Mouse (Mus musculus): ENCODE data around the gene Nipal1. TPM values are rescaled to one million over a fixed set of nuclear protein-coding genes. Genes with fewer than 3 reads are reported as not detected.

The Nipal1 gene
- polyA plus RNA-seq, 2 experiments, result 1.7 to 10.0 TPM

DNA sequence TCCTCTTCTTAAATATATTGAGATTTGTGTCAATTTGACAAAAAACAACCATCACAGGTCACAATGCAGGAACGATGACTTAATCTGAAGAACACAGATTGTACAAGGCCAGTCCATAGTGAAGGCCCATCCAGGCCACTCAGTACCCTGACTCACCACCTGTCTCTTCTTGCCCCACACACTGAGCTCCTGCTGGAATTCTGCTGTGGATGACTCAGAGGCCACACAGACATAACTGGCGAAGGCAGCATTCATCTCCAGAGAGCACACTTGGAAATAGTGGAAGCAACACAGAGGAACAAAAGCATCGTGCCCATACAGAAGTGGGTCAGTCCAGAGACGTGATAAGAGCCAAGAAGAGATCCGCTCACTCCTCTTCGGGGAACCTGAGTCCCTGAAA lies 17.6 kb upstream of the Nipal1 start:
- WGBS (ENCODE audit: insufficient replicate concordance), result 54% methylated on average over 6 of the region's 6 CpGs
- no peak overlapping the region for H3K4me3 ChIP-seq (ENCODE audit: insufficient read depth in 1 of 2, low read depth in 2 of 2, low read length in 2 of 2)
- H3K36me3 ChIP-seq (replicated peaks; ENCODE audit: control insufficient read depth, insufficient read depth, low read depth), result no peaks in the 10 kb centered on the region
- no peaks in the 10 kb centered on the region for H3K9me3 ChIP-seq (ENCODE audit: control insufficient read depth, low read length)
- no peak overlapping the region for H3K4me2 ChIP-seq (ENCODE audit: low read depth)
- DNase-seq (ENCODE audit: low read depth in 3 of 3, low spot score in 3 of 3) (no peak), ATAC-seq (ENCODE audit: insufficient read depth) (no peak)
- peaks cover 0 to 1% of the 10 kb centered on the region in 2 experiments; a peak in 1 of 4 replicates for H3K4me1 ChIP-seq (replicated peaks; ENCODE audit: control insufficient read depth in 2 of 2, insufficient read depth in 2 of 2, low read length in 1 of 2)
- H3K9ac ChIP-seq (replicated peaks), result no peak overlapping the region
- TF ChIP-seq CTCF (IDR thresholded peaks at IDR 0.05; ENCODE audit: low read depth), result no peak
- no peak for TF ChIP-seq EP300 (IDR thresholded peaks at IDR 0.05; ENCODE audit: low read depth)
- H3K27me3 ChIP-seq (ENCODE audit: control insufficient read depth, insufficient read depth, low read length), result no peaks in the 10 kb centered on the region
- H3K27ac ChIP-seq, result no peak overlapping the region

DNA sequence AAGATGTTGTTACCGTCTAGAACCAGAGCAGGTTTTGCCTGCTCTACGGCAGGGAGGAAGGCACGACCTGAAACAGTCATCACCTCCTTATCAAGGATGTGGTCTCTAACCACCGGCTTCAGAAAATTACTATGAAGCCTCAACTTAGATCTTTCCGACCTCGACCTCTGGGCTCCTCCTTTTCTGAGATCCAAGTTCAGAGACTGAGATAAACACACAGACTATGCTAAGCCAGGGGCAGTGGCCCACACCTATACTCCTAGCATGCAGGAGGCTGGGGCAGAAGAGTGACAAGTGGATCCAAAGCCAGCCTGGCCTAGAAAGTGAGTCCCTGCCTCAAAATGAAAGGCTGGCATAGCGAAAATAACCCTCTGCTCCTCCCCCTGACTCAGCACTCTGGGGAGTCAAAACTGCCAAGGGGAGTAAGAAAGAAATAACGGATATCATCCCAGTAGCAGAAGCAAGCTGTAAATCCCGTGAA lies 12.8 kb upstream of the Nipal1 start:
- Histone ChIP-seq H3K36me3 (replicated peaks; ENCODE audit: control insufficient read depth, insufficient read depth, low read depth) (no peaks in the 10 kb centered on the region), H3K4me2 (ENCODE audit: low read depth) (0 out of 2 replicates have a peak overlapping the region, but pooled peaks have one; percentile 8), H3K9me3 (ENCODE audit: control insufficient read depth, low read length) (no peaks in the 10 kb centered on the region), H3K9ac (replicated peaks) (no peak overlapping the region), H3K4me1 (replicated peaks; ENCODE audit: control insufficient read depth in 2 of 2, insufficient read depth in 2 of 2, low read length in 1 of 2) (peaks cover 0 to 3% of the 10 kb centered on the region in 2 experiments; a peak in 1 of 4 replicates), H3K27me3 (ENCODE audit: control insufficient read depth, insufficient read depth, low read length) (no peaks in the 10 kb centered on the region), H3K4me3 (ENCODE audit: insufficient read depth in 1 of 2, low read depth in 2 of 2, low read length in 2 of 2) (no peak overlapping the region), H3K27ac (no peak overlapping the region)
- TF ChIP-seq EP300 (IDR thresholded peaks at IDR 0.05; ENCODE audit: low read depth) (no peak), CTCF (IDR thresholded peaks at IDR 0.05; ENCODE audit: low read depth) (no peak)
- DNase-seq (ENCODE audit: low read depth in 3 of 3, low spot score in 3 of 3) (no peak), ATAC-seq (ENCODE audit: insufficient read depth) (no peak)
- WGBS (ENCODE audit: insufficient replicate concordance), result 27% methylated on average over 9 of the region's 9 CpGs

DNA sequence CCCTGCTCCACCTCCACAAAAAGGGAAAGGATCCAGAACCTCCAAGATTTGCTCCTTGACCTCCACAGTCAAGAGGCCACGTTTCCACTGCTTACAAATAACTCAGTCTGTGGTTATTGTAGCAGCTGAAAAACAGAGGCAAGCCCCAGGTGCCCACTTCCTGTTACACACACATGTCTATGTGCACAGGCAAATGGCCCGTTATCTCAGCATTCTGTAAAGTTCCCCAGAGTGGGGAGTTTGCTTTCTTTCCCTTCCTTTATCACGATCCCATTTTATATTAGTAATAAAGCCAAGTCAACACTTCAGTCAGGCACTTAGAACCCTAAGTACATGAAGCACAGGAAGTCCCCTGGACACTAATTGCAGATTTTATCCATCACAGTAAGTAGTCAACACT lies 11.5 kb upstream of the Nipal1 start:
- H3K9me3 ChIP-seq (ENCODE audit: control insufficient read depth, low read length), result no peaks in the 10 kb centered on the region
- WGBS (ENCODE audit: insufficient replicate concordance), result 10% methylated on average over 3 of the region's 3 CpGs
- ATAC-seq (ENCODE audit: insufficient read depth), result no peak
- no peak overlapping the region for H3K4me3 ChIP-seq (ENCODE audit: insufficient read depth in 1 of 2, low read depth in 2 of 2, low read length in 2 of 2)
- no peaks in the 10 kb centered on the region for H3K36me3 ChIP-seq (replicated peaks; ENCODE audit: control insufficient read depth, insufficient read depth, low read depth)
- no peak overlapping the region for H3K4me2 ChIP-seq (ENCODE audit: low read depth)
- H3K4me1 ChIP-seq (replicated peaks; ENCODE audit: control insufficient read depth in 2 of 2, insufficient read depth in 2 of 2, low read length in 1 of 2), result peaks cover 0 to 3% of the 10 kb centered on the region in 2 experiments; a peak in 1 of 4 replicates
- H3K9ac ChIP-seq (replicated peaks), result no peak overlapping the region
- no peaks in the 10 kb centered on the region for H3K27me3 ChIP-seq (ENCODE audit: control insufficient read depth, insufficient read depth, low read length)
- no peak overlapping the region for H3K27ac ChIP-seq
- DNase-seq (ENCODE audit: low read depth in 3 of 3, low spot score in 3 of 3), result no peak
- TF ChIP-seq EP300 (IDR thresholded peaks at IDR 0.05; ENCODE audit: low read depth), result no peak
- no peak for TF ChIP-seq CTCF (IDR thresholded peaks at IDR 0.05; ENCODE audit: low read depth)

- ATAC-seq (ENCODE audit: insufficient read depth) (no peak), DNase-seq (ENCODE audit: low read depth in 3 of 3, low spot score in 3 of 3) (no peak)
- Histone ChIP-seq H3K4me1 (replicated peaks; ENCODE audit: control insufficient read depth in 2 of 2, insufficient read depth in 2 of 2, low read length in 1 of 2) (peaks cover 0 to 3% of the 10 kb centered on the region in 2 experiments; a peak in 1 of 4 replicates), H3K27me3 (ENCODE audit: control insufficient read depth, insufficient read depth, low read length) (no peaks in the 10 kb centered on the region), H3K4me2 (ENCODE audit: low read depth) (no peak overlapping the region), H3K36me3 (replicated peaks; ENCODE audit: control insufficient read depth, insufficient read depth, low read depth) (no peaks in the 10 kb centered on the region), H3K9me3 (ENCODE audit: control insufficient read depth, low read length) (no peaks in the 10 kb centered on the region), H3K27ac (no peak overlapping the region), H3K9ac (replicated peaks) (no peak overlapping the region), H3K4me3 (ENCODE audit: insufficient read depth in 1 of 2, low read depth in 2 of 2, low read length in 2 of 2) (no peak overlapping the region)
- TF ChIP-seq CTCF (IDR thresholded peaks at IDR 0.05; ENCODE audit: low read depth) (no peak), EP300 (IDR thresholded peaks at IDR 0.05; ENCODE audit: low read depth) (no peak)
- WGBS (ENCODE audit: insufficient replicate concordance), result 73% methylated on average over 3 of the region's 3 CpGs
Measured at GRCm38 (mm10) chr5:72636576-72636975, 11.0 kb upstream of the Nipal1 start.

GRCm38 (mm10) chr5:72640072-72640471 lies 7.5 kb upstream of the Nipal1 start:
- DNase-seq (ENCODE audit: low read depth in 3 of 3, low spot score in 3 of 3) (no peak), ATAC-seq (ENCODE audit: insufficient read depth) (no peak)
- no peaks in the 10 kb centered on the region for H3K9me3 ChIP-seq (ENCODE audit: control insufficient read depth, low read length)
- H3K27ac ChIP-seq, result no peak overlapping the region
- peaks cover 0 to 2% of the 10 kb centered on the region in 2 experiments; a peak in 1 of 4 replicates for H3K4me1 ChIP-seq (replicated peaks; ENCODE audit: control insufficient read depth in 2 of 2, insufficient read depth in 2 of 2, low read length in 1 of 2)
- 73% methylated on average over 1 of the region's 1 CpGs for WGBS (ENCODE audit: insufficient replicate concordance)
- H3K27me3 ChIP-seq (ENCODE audit: control insufficient read depth, insufficient read depth, low read length), result no peaks in the 10 kb centered on the region
- H3K36me3 ChIP-seq (replicated peaks; ENCODE audit: control insufficient read depth, insufficient read depth, low read depth), result no peaks in the 10 kb centered on the region
- TF ChIP-seq EP300 (IDR thresholded peaks at IDR 0.05; ENCODE audit: low read depth), result no peak
- no peak overlapping the region for H3K9ac ChIP-seq (replicated peaks)
- no peak overlapping the region for H3K4me2 ChIP-seq (ENCODE audit: low read depth)
- no peak overlapping the region for H3K4me3 ChIP-seq (ENCODE audit: insufficient read depth in 1 of 2, low read depth in 2 of 2, low read length in 2 of 2)

Measured in liver, embryonic 14.5 days (tissue).